Mouse (Mus musculus) spleen, adult 2 months (tissue): ENCODE data around the gene Marf1. TPM values are rescaled to one million over a fixed set of nuclear protein-coding genes. Genes with fewer than 3 reads are reported as not detected.

Experiments used
- DNase-seq, 2 experiments: peaks; one replicate each; pipeline versions ENCODE4 v3.0.0 to v3.0.0-alpha.2; 2012 to 2021; ENCODE audit warnings: low spot score in 2 of 2, low read depth in 1 of 2
- H3K27ac ChIP-seq: fragments of 200-500 bp; 2 replicates; pipeline ENCODE4 v1.5.1; 2012; ENCODE audit warnings: low read length, inconsistent platforms; ENCODE audit not compliant: insufficient read depth
- H3K27me3 ChIP-seq: fragments of 200-500 bp; 2 replicates; pipeline ENCODE4 v1.6.1; 2012; ENCODE audit warnings: mild to moderate bottlenecking, moderate library complexity, low read length, inconsistent platforms; ENCODE audit not compliant: control insufficient read depth, insufficient read depth
- H3K36me3 ChIP-seq: fragments of 200-500 bp; 2 replicates; pipeline ENCODE4 v1.6.1; 2012; ENCODE audit warnings: mild to moderate bottlenecking, low read length, inconsistent platforms; ENCODE audit not compliant: control insufficient read depth, insufficient read depth
- H3K4me1 ChIP-seq: fragments of 200-500 bp; 2 replicates; pipeline ENCODE4 v1.6.1; 2011; ENCODE audit warnings: inconsistent platforms; ENCODE audit not compliant: control insufficient read depth, insufficient read depth, insufficient read length
- H3K4me3 ChIP-seq: fragments of 200-500 bp; 2 replicates; pipeline ENCODE4 v1.5.1; 2011; ENCODE audit warnings: mild to moderate bottlenecking, inconsistent platforms; ENCODE audit not compliant: insufficient read depth, insufficient read length; ENCODE audit errors: extremely low read depth
- CTCF ChIP-seq: fragments of 200-500 bp; IDR thresholded peaks from 2 replicates; pipeline ENCODE4 v1.5.1; 2011; ENCODE audit warnings: mild to moderate bottlenecking, inconsistent platforms; ENCODE audit not compliant: insufficient read depth, insufficient read length, insufficient replicate concordance; ENCODE audit errors: extremely low read depth
- POLR2A ChIP-seq: fragments of 200-500 bp; IDR thresholded peaks from 2 replicates; pipeline ENCODE4 v1.6.1; 2011; ENCODE audit warnings: low read depth, low read length, inconsistent platforms
- WGBS: fragments of 180-500 bp; shearing (Covaris S2); methylation state at CpG from one replicate; pipeline ENCODE4 v1.1.7; 2018; 5-methylcytosine and 5-hydroxymethylcytosine counted together
- polyA plus RNA-seq: library from polyadenylated mRNA; depleted of rRNA; stranded (reverse); fragments of >200 nt; gene quantifications from 2 replicates; pipeline ENCODE4 v1.2.3, GENCODE M21; 2012; rRNA removed

The Marf1 gene
- 10.4 and 11.5 TPM in 2 replicates for polyA plus RNA-seq

GRCm38 (mm10) chr16:14162988-14163416 is at the start of gene Marf1, which contains the start of gene Nde1:
Marf1 (minus strand) TSS chr16:14163351.
Nde1 (plus strand) TSS chr16:14163275.
- Histone ChIP-seq H3K4me3 (peak within 1 kb of the TSS; percentile 96), H3K4me1 (no peaks in the 10 kb centered on the region; the same call in 1 of the 2 replicates), H3K36me3 (no peaks in the 10 kb centered on the region), H3K27me3 (no peaks in the 10 kb centered on the region), H3K27ac (peak within 1 kb of the TSS; percentile 89)
- peak; percentile 72 to 90 for DNase-seq
- WGBS = under 1% methylated on average over 42 of the region's 43 CpGs
- TF ChIP-seq CTCF (0 out of 2 replicates have a peak, but pooled peaks have one; percentile 6), POLR2A (peak; percentile 91)

DNA sequence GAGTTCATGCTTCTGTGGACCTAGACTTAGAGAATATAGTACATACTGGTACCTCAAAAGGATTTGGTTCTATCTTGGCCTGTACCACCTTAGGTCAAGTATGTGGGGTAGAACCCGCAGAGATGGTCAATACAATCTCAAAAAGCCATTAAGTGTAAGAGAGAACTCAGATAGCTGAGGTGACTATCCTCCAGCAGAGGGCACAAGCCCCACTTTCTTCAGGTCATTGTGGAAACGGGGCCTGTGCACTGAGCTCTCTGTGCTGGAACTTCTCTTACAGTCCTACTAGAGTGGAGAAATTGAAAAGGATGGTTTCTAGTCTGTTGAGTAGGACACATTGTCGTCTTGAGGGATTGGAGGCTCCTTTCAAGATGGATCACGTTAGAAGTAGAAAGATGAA is 35.6 kb upstream of the Marf1 start:
- 77% methylated on average over 4 of the region's 4 CpGs for WGBS
- TF ChIP-seq CTCF = no peak
- no peak for TF ChIP-seq POLR2A
- Histone ChIP-seq H3K27ac (no peak overlapping the region), H3K4me1 (no peaks in the 10 kb centered on the region), H3K4me3 (no peak overlapping the region), H3K27me3 (no peaks in the 10 kb centered on the region), H3K36me3 (no peaks in the 10 kb centered on the region)
- no peak for DNase-seq

DNA sequence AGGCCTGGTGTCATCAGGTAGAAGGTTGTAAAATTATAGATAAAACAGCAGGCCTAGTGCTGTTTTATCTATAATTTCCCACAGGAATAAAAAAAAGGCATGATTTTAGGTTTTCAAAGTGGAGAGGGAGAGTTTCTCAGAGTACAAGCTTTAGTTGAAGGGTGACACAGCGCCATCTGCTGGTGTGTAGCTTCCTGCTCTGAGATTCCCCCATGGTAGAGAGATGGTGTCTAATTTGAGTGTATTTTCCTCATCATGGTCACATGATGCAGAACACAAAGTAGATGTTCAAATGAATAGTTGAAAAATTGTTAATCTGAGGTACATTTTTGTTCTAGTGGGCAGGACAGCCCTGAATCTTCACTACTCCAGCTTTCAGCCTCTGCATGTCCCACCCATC is 32.3 kb upstream of the Marf1 start:
- Histone ChIP-seq H3K4me1 (no peaks in the 10 kb centered on the region), H3K27me3 (no peaks in the 10 kb centered on the region), H3K27ac (no peak overlapping the region), H3K36me3 (peaks cover 18% of the 10 kb centered on the region), H3K4me3 (no peak overlapping the region)
- 33% methylated on average over 1 of the region's 1 CpGs for whole genome bisulfite sequencing
- TF ChIP-seq CTCF (peak; percentile 42; the same call in 1 of the 2 replicates), POLR2A (no peak)
- peak; percentile 12 to 41 for DNase-seq

DNA sequence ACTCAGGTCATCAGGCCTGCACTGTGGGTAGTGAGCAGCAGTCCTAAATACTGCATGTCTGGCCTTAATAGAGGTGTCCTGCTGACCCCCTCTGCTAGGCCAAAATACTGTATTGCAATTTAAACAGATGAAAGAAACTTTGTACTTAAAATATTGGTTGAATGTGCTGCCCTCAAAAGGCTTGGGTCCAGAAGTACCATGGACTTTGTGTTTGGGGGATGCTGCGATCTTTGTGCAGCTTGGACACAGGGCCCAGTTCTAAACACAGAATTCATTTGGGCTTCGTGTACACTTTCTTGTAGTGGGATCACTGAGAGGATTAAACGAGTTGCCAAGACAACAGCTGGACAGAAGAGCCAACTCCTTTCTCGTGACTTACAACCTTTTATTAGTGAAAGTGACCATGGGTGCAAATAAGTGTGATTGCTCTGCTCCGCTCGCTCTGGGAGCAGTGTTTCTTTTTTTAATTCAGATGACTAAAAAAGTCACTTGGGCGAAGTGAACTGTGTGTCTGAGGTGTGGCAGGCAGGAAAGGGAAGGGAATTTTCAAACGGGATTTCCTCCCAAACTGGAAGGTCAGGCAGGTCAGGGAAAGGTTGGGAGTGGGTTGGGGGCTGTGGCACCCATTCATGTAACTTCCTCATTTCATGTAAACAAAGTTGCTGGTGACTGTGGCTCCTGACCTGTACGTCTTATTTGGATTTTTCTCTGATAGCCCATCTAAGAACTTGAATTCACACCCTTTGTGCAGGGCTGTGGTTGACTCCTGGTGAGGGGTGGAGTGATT is 31.2 kb upstream of the Marf1 start:
- Histone ChIP-seq H3K36me3 (peaks cover 25% of the 10 kb centered on the region), H3K4me3 (no peak overlapping the region), H3K4me1 (no peaks in the 10 kb centered on the region), H3K27ac (no peak overlapping the region), H3K27me3 (no peaks in the 10 kb centered on the region)
- TF ChIP-seq CTCF (no peak), POLR2A (no peak)
- no peak for DNase-seq
- WGBS = 83% methylated on average over 9 of the region's 9 CpGs

GRCm38 (mm10) chr16:14185516-14185915 is 22.4 kb upstream of the Marf1 start:
- WGBS = 93% methylated on average over 5 of the region's 5 CpGs
- Histone ChIP-seq H3K4me3 (no peak overlapping the region), H3K27ac (no peak overlapping the region), H3K36me3 (peaks cover 59% of the 10 kb centered on the region), H3K4me1 (no peaks in the 10 kb centered on the region), H3K27me3 (no peaks in the 10 kb centered on the region)
- DNase-seq = no peak
- TF ChIP-seq CTCF = no peak
- TF ChIP-seq POLR2A = no peak

DNA sequence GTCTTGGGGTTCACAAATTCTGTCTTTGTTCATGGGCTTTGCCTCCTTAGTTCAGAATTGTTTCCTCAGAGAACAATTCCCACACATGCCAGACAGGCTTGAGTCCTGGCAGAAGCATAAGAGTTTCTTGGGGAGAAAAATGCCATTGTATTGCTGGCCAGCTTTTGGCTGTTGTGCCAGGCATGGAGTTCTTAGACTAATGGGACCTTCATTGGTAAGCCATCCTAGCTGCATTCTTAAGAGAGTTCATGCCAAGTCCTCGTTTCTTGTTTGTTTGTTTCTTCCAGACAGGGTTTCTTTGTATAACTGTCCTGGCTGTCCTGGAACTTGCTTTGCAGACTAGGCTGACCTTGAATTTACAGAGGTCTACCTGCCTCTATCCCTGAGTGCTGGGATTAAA is 20.7 kb upstream of the Marf1 start:
- H3K27me3 ChIP-seq = no peaks in the 10 kb centered on the region
- peaks cover 50% of the 10 kb centered on the region for H3K36me3 ChIP-seq
- H3K4me1 ChIP-seq = no peaks in the 10 kb centered on the region
- no peak for DNase-seq
- no peak overlapping the region for H3K4me3 ChIP-seq
- no peak overlapping the region for H3K27ac ChIP-seq
- WGBS = 93% methylated on average over 1 of the region's 1 CpGs
- TF ChIP-seq CTCF = no peak
- no peak for TF ChIP-seq POLR2A

GRCm38 (mm10) chr16:14182360-14182759 is 19.2 kb upstream of the Marf1 start:
- no peak for TF ChIP-seq POLR2A
- no peak for TF ChIP-seq CTCF
- no peak overlapping the region for H3K27ac ChIP-seq
- H3K27me3 ChIP-seq = no peaks in the 10 kb centered on the region
- H3K4me3 ChIP-seq = no peak overlapping the region
- 91% methylated on average over 5 of the region's 5 CpGs for WGBS
- no peaks in the 10 kb centered on the region for H3K4me1 ChIP-seq
- no peak for DNase-seq
- H3K36me3 ChIP-seq = peaks cover 45% of the 10 kb centered on the region
